Mouse (Mus musculus) layer of hippocampus, postnatal 25 days (tissue): Measurements from ENCODE around the gene Cacna2d3. TPM values are rescaled to one million over a fixed set of nuclear protein-coding genes. Genes with fewer than 3 reads are reported as not detected.

Experiments
- DNase-seq, 2 experiments: peaks; one replicate each; pipeline ENCODE4 v3.0.0; 2022; ENCODE audit warnings: mixed read lengths in 2 of 2, low spot score in 1 of 2; ENCODE audit errors: extremely low spot score in 1 of 2
- total RNA-seq, 2 experiments: library from RNA; stranded (reverse); gene quantifications; 2 replicates each; pipeline ENCODE4 v1.2.3; 2021

The Cacna2d3 gene
- total RNA-seq, 2 experiments from 2014 or later = 98.0 to 104 TPM

GRCm38 (mm10) chr14:29028391-29029106 is 693.1 kb downstream of the Cacna2d3 start:
- no peak for DNase-seq

- DNase-seq = no peak
These were observed 694.4 kb downstream of the Cacna2d3 start for GRCm38 (mm10) chr14:29027276-29027675.

DNA sequence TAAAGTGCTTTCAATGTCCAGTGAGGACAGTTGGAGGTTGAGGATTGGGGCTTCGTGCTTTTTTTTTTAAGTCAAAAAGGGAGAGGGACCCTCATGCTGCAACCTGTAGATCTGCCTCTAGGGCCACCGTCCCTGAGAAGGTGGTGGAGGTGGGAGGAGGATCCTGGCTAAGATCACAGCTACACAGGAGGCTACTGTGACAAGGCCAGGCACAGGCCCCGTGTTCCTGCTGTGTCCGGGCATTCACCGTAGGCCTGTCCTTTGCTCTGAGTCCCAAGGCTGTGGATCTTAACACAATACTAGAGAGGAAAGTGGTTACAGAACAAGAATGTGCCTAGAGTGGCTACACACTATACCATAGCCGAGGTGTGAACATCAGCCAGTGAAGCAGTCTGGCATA is 696.3 kb downstream of the Cacna2d3 start:
- no peak for DNase-seq

GRCm38 (mm10) chr14:29023246-29023645 is 698.4 kb downstream of the Cacna2d3 start:
- DNase-seq = no peak

DNA sequence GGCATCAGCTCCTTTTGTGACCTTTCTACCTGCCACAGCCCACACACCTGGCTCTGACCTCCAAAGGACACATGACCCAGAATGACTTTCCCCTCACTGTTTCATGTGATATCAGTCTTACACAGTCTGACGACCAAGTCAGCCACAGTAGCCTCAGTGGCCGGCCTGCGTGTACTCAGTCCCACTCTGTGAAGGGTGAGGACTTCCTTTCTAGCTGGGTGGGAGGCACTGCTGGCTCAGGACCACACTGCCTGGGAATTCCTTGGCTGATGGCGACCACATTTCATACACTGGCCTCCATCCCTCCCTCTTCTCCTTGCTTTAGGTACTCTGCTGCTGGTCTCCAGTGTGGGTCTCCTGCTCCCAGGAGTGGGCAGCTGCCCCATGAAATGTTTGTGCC is 700.4 kb downstream of the Cacna2d3 start:
- DNase-seq = no peak

DNA sequence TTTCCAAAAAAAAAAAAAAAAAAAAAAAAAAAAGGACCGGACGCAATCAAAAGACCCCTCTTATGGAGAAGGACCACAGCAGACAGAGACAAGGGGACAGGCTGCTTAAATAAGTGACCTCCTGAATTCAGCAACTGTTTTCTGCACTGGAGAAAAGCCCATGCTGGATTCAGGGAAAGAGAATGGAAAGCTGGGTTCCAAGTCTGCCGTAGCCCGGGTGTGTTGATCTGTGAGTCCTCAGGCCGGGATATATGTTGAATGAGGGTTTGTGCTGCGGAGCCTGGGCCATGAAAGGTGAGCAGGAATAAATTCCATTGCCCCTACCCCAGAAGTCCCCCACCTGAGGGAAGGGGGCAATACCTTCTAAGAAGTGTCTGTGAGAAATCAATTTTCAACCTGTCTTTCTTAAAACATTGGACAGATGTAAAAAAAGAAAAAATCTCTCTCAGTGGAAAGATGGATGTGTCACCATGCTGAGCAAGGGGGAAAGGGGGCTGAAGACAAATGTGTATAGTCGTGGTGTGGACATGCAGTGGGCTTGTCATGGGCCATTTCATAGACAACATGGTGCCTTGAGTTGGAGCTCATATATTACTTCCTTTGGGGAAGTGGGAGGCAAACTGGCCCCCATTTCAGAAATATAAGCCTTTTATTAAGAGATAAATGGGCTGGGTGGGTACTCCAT is 703.2 kb downstream of the Cacna2d3 start:
- DNase-seq = no peak

- DNase-seq = no peak
These were observed 703.8 kb downstream of the Cacna2d3 start, which contains the start of gene Lrtm1 for GRCm38 (mm10) chr14:29017883-29018282. Gene Lrtm1, plus strand, starts transcription at chr14:29018208.

GRCm38 (mm10) chr14:29015896-29016295 is 705.8 kb downstream of the Cacna2d3 start:
- DNase-seq = peak in 1 of 2 experiments; percentile 41

DNA sequence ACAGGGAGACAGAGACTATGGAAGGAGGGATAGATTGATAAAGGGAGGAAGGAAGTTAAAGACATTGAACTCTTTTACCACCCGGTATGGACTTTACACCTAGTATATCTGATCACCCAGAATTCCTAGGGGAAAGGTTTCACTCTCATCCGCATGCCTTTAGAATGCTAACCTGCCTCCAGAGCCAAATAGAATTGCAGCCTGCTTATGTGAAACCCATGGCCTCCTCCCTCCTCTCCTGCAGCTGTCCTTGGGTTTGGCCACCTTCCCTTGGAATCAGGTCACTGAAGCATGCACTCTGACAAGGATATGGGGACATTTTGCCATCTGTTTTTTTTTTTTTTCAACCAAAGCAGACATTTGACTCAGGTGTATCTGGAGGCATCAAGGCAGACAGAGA is 707.0 kb downstream of the Cacna2d3 start:
- no peak for DNase-seq

GRCm38 (mm10) chr14:29013161-29013560 is 708.5 kb downstream of the Cacna2d3 start:
- peak in 1 of 2 experiments; percentile 41 for DNase-seq

DNA sequence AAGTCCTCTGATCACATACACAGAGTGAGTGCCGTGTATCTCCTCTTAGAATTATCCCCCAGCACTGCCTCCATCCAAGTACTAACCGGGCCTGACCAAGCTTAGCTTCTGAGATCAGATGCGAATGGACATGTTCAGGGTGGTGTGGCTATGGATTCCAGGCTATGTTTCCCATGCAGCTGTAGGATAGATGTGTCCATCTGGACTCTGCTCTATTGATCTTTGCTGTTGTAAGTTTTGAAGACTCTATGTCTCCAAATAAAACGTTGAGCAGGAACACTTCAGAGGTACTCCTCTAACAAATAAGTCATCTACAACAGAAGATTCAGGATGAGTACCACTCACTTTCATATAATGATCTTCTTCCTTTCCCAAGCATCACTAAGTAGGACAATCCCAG is 712.0 kb downstream of the Cacna2d3 start:
- DNase-seq = no peak

- no peak for DNase-seq
These were observed 716.3 kb downstream of the Cacna2d3 start for GRCm38 (mm10) chr14:29005228-29005840.

DNA sequence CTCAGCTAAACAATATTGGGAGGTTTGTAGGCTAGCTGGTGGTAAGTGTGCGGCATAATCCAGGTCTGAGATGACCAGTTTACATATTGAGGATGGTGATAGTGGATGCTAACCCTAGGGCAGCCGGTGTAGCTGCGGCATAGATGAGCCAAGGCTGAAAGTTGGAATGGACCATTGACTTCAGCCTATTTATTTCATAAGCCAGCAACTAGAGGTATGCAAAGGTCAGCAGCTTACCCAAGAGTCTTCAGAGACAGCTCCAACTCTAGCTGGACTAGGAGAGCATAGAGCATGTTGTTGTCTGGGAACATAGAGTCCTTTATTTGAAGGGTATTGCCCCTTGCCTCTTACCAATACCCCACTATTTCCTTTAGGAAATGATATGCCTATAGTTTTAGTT is 725.1 kb downstream of the Cacna2d3 start:
- no peak for DNase-seq

DNA sequence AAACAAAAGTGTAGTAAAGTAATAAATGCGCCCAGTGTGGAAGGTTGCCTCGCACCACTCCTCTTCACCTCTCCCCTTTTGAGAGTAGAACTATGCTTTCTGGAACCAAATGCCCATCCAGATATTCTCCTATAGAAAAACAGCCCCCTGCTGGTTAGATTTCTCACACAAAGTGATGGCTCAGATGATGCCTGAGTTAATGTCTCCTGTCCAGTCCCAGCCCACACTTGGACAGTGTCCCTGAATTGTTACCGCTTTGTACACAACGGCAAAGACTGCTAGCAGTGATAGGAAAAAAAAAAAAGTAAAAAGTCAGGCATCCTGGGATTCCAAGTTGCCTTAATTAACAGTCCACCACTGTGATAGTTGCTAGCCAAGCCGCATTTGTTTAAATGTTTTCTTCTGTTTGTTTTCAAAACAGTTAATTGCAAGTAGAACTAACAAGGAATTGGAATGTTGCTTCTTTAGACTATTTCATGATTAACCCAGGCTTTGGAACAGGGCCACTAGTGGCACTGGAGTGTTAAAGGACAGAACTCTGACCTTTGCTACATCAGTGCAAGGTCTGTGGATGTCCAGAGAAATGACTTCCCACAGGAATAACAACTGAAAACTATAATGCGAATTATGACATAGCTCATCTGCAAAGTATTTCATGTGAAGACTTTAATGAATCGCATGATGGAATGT is 733.3 kb downstream of the Cacna2d3 start:
- no peak for DNase-seq

- DNase-seq = no peak
These were observed 737.4 kb downstream of the Cacna2d3 start for GRCm38 (mm10) chr14:28984276-28984675.

- DNase-seq = no peak
These were observed 741.2 kb downstream of the Cacna2d3 start for GRCm38 (mm10) chr14:28980482-28980881.

DNA sequence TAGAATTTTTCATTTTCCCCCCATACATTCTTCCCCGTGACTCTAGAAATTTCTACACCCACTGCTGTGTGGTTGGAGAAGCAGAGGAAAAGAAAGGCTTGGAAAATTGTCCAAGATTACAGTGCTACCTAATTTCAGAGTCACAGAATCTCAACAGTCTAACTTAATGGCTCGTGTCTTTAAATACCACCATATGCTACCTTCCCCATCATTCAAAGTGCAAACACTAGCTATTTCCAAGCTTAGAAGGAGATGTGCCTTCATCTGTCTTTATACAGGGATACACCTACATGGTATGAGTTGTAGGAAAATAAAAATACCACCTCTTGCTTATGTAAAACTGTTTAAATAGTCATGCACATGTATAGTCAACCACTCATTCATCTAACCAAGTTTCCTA is 742.4 kb downstream of the Cacna2d3 start:
- no peak for DNase-seq

- no peak for DNase-seq
These were observed 749.0 kb downstream of the Cacna2d3 start for GRCm38 (mm10) chr14:28972620-28973019.

- DNase-seq = peak in 1 of 2 experiments; percentile 12
These were observed 752.4 kb downstream of the Cacna2d3 start for GRCm38 (mm10) chr14:28969247-28969646.

DNA sequence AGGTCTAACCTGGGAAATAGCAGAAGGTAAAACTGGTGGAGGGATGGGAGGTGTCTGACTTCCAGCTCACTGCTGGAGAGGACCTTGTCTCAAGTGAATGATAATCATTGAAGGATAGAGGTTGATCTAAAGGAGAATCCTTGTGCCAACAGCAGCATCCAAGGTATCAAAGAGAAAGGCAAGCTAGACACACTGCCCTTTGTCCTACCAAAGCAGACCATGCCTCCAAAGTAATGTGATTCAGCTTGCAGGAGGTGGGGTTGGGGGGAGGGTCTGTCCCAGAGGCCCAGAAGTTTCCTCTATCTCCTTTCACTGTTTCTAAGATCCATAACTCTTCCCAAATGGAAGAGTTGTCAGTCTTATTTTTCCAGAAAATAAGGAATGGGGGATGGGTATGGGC is 754.8 kb downstream of the Cacna2d3 start:
- no peak for DNase-seq

DNA sequence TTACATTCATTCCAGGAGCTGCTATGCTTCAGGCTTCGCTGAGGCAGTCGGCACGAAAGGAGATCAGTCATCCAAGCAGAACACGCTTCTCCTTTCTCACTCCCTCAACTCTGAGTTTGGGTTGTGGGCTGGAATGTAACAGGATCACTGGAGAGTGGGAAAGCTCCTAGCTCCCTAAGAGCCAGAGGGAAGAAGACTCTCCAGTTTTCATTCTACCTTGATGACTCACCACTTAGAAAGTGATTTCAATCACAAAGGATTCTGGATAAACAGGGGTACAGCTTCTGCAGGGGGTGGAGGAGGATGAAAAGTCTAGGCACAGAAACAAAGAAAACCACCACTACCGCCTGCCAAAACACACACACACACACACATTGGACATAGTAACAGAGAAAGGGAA is 760.3 kb downstream of the Cacna2d3 start:
- no peak for DNase-seq
